In genomic region chr11:114005879-114006278, GRCm38 (mm10) we compare ENCODE assay signal across 21 mouse cellular contexts.
DNase-seq lines count a peak whose midpoint lies in the region; ATAC-seq and TF ChIP-seq lines count a peak whose summit lies in the region.
"Had no signal": no experiment of that assay in that cellular context is flagged by ENCODE, and none has a peak within 500 bp of the region (broad histone marks: within the 10 kb centered on the region; RNA-seq: fewer than 3 reads in every experiment).

No protein-coding gene starts in this region.

- no peak for TF ChIP-seq POLR2A in kidney, adult 2 months (IDR thresholded peaks at IDR 0.05; ENCODE audit: low read depth, low read length)

- 16% methylated on average over 12 of the region's 12 CpGs for WGBS in forebrain, embryonic 13.5 days
- WGBS in forebrain, embryonic 11.5 days = 29% methylated on average over 12 of the region's 12 CpGs
- WGBS in forebrain, embryonic 16.5 days = 12% methylated on average over 12 of the region's 12 CpGs
- WGBS in hindbrain, postnatal 0 days = 18% methylated on average over 12 of the region's 12 CpGs
- 7% methylated on average over 12 of the region's 12 CpGs for WGBS in midbrain, embryonic 16.5 days
- WGBS in kidney, adult 2 months = 53% methylated on average over 12 of the region's 12 CpGs

- no peak overlapping the region for H3K4me3 ChIP-seq in forebrain, embryonic 13.5 days
- no peak overlapping the region for H3K4me3 ChIP-seq in forebrain, embryonic 11.5 days (ENCODE audit: low read depth, low read length)
- H3K4me3 ChIP-seq in forebrain, embryonic 16.5 days (replicated peaks; ENCODE audit: low read length) = no peak overlapping the region
- no peak overlapping the region for H3K4me3 ChIP-seq in hindbrain, postnatal 0 days (ENCODE audit: low read length)
- H3K4me3 ChIP-seq in midbrain, embryonic 16.5 days (ENCODE audit: low read depth, low read length) = no peak overlapping the region
- no peak overlapping the region for H3K4me3 ChIP-seq in kidney, adult 2 months (ENCODE audit: insufficient read depth, low read depth, low read length)
- H3K4me3 ChIP-seq: embryonic facial prominence, embryonic 13.5 days; heart, embryonic 10.5 days; limb, embryonic 10.5 days had no signal

- H3K9ac ChIP-seq in forebrain, embryonic 13.5 days = no peak overlapping the region
- no peak overlapping the region for H3K9ac ChIP-seq in forebrain, embryonic 11.5 days (ENCODE audit: low read length)
- H3K9ac ChIP-seq in forebrain, embryonic 16.5 days (replicated peaks; ENCODE audit: low read depth, low read length) = no peak overlapping the region
- H3K9ac ChIP-seq in hindbrain, postnatal 0 days (replicated peaks; ENCODE audit: low read length) = no peak overlapping the region
- no peak overlapping the region for H3K9ac ChIP-seq in midbrain, embryonic 16.5 days (ENCODE audit: low read depth, low read length)
- H3K9ac ChIP-seq: embryonic facial prominence, embryonic 13.5 days; liver, postnatal 0 days had no signal

- H3K4me2 ChIP-seq in forebrain, embryonic 13.5 days = no peak overlapping the region
- H3K4me2 ChIP-seq in forebrain, embryonic 11.5 days (ENCODE audit: low read depth, low read length, severe bottlenecking) = no peak overlapping the region
- no peak overlapping the region for H3K4me2 ChIP-seq in forebrain, embryonic 16.5 days (ENCODE audit: low read length)
- no peak overlapping the region for H3K4me2 ChIP-seq in hindbrain, postnatal 0 days (ENCODE audit: low read depth, low read length)
- H3K4me2 ChIP-seq in midbrain, embryonic 16.5 days (ENCODE audit: low read length) = no peak overlapping the region
- H3K4me2 ChIP-seq: embryonic facial prominence, embryonic 13.5 days had no signal

- no peaks in the 10 kb centered on the region for H3K9me3 ChIP-seq in forebrain, embryonic 13.5 days (replicated peaks)
- H3K9me3 ChIP-seq in forebrain, embryonic 11.5 days (ENCODE audit: control insufficient read depth, low read length) = no peaks in the 10 kb centered on the region
- no peaks in the 10 kb centered on the region for H3K9me3 ChIP-seq in forebrain, embryonic 16.5 days (ENCODE audit: control insufficient read depth, low read length)
- H3K9me3 ChIP-seq in hindbrain, postnatal 0 days (ENCODE audit: low read length) = no peaks in the 10 kb centered on the region
- H3K9me3 ChIP-seq in midbrain, embryonic 16.5 days (replicated peaks; ENCODE audit: control insufficient read depth, low read length, poor library complexity, severe bottlenecking) = no peaks in the 10 kb centered on the region
- H3K9me3 ChIP-seq: embryonic facial prominence, embryonic 13.5 days; heart, embryonic 10.5 days; limb, embryonic 10.5 days had no signal

- peak; percentile 63; the same call in 1 of the 2 replicates for ATAC-seq in forebrain, embryonic 13.5 days
- ATAC-seq in forebrain, embryonic 11.5 days (replicated peaks; ENCODE audit: low FRiP score) = no peak; the same call in 1 of the 2 replicates
- peak; percentile 50 for ATAC-seq in forebrain, embryonic 16.5 days
- peak; percentile 45 for ATAC-seq in hindbrain, postnatal 0 days
- peak; percentile 68 for ATAC-seq in midbrain, embryonic 16.5 days
- ATAC-seq: CD4-positive, CD25-positive, alpha-beta regulatory T cell, adult 4 months; liver, postnatal 0 days; Patski had no signal

- H3K4me1 ChIP-seq in forebrain, embryonic 13.5 days = peaks cover 12% of the 10 kb centered on the region
- peaks cover 6% of the 10 kb centered on the region; the same call in 1 of the 2 replicates for H3K4me1 ChIP-seq in forebrain, embryonic 11.5 days (replicated peaks; ENCODE audit: control insufficient read depth, insufficient read depth, low read length)
- no peaks in the 10 kb centered on the region; the same call in 1 of the 2 replicates for H3K4me1 ChIP-seq in forebrain, embryonic 16.5 days (replicated peaks; ENCODE audit: control insufficient read depth, insufficient read depth, low read length)
- peaks cover 9% of the 10 kb centered on the region for H3K4me1 ChIP-seq in hindbrain, postnatal 0 days (ENCODE audit: insufficient read depth, low read length)
- peaks cover 11% of the 10 kb centered on the region for H3K4me1 ChIP-seq in midbrain, embryonic 16.5 days (ENCODE audit: control insufficient read depth, insufficient read depth, low read length)
- H3K4me1 ChIP-seq in kidney, adult 2 months (ENCODE audit: control insufficient read depth, insufficient read depth, low read length) = no peaks in the 10 kb centered on the region

- no peak for DNase-seq in forebrain, embryonic 11.5 days (ENCODE audit: low spot score)
- peak; percentile 63 for DNase-seq in hindbrain, postnatal 0 days (ENCODE audit: low spot score)
- DNase-seq in right cerebral cortex, adult 2 months (ENCODE audit: low spot score in 2 of 2) = no peak
- no peak for DNase-seq in left cerebral cortex, postnatal 25 days (ENCODE audit: low spot score in 2 of 2)
- DNase-seq in kidney, adult 2 months = no peak
- DNase-seq: adrenal gland, postnatal 10 days; cerebellum, adult 11 months; kidney, adult 11 months; layer of hippocampus, postnatal 36 days; liver, postnatal 0 days; lung, postnatal 10 days had no signal

- no peaks in the 10 kb centered on the region for H3K27me3 ChIP-seq in forebrain, embryonic 13.5 days
- H3K27me3 ChIP-seq in forebrain, embryonic 11.5 days (ENCODE audit: control insufficient read depth, insufficient read depth, low read length) = no peaks in the 10 kb centered on the region
- H3K27me3 ChIP-seq in forebrain, embryonic 16.5 days (replicated peaks; ENCODE audit: control insufficient read depth, insufficient read depth, low read length) = no peaks in the 10 kb centered on the region
- no peaks in the 10 kb centered on the region for H3K27me3 ChIP-seq in hindbrain, postnatal 0 days (ENCODE audit: insufficient read depth, low read length)
- H3K27me3 ChIP-seq in midbrain, embryonic 16.5 days (ENCODE audit: control insufficient read depth, insufficient read depth, low read depth, low read length) = no peaks in the 10 kb centered on the region
- no peaks in the 10 kb centered on the region for H3K27me3 ChIP-seq in kidney, adult 2 months (replicated peaks; ENCODE audit: control insufficient read depth, insufficient read depth, low read length)
- H3K27me3 ChIP-seq: embryonic facial prominence, embryonic 13.5 days; Patski had no signal

- TF ChIP-seq CTCF in hindbrain, postnatal 0 days (IDR thresholded peaks at IDR 0.05; ENCODE audit: low read depth) = no peak
- no peak for TF ChIP-seq CTCF in kidney, adult 2 months (conservative IDR thresholded peaks at IDR 0.05; ENCODE audit: insufficient read depth, insufficient read length, low read depth, low read length)

- no peaks in the 10 kb centered on the region for H3K36me3 ChIP-seq in forebrain, embryonic 13.5 days (ENCODE audit: poor library complexity, severe bottlenecking)
- no peaks in the 10 kb centered on the region for H3K36me3 ChIP-seq in forebrain, embryonic 11.5 days (ENCODE audit: control insufficient read depth, insufficient read depth, low read length)
- H3K36me3 ChIP-seq in forebrain, embryonic 16.5 days (ENCODE audit: control insufficient read depth, insufficient read depth) = no peaks in the 10 kb centered on the region
- H3K36me3 ChIP-seq in hindbrain, postnatal 0 days (ENCODE audit: insufficient read depth, low read length) = no peaks in the 10 kb centered on the region
- no peaks in the 10 kb centered on the region for H3K36me3 ChIP-seq in midbrain, embryonic 16.5 days (ENCODE audit: control insufficient read depth, insufficient read depth, low read length)
- no peaks in the 10 kb centered on the region for H3K36me3 ChIP-seq in kidney, adult 2 months (ENCODE audit: control insufficient read depth, insufficient read depth, low read length)
- H3K36me3 ChIP-seq: embryonic facial prominence, embryonic 13.5 days; heart, embryonic 10.5 days; limb, embryonic 10.5 days had no signal

- no peak overlapping the region for H3K27ac ChIP-seq in forebrain, embryonic 13.5 days
- H3K27ac ChIP-seq in forebrain, embryonic 11.5 days (ENCODE audit: low read depth, low read length) = no peak overlapping the region
- H3K27ac ChIP-seq in forebrain, embryonic 16.5 days (ENCODE audit: low read length) = no peak overlapping the region
- H3K27ac ChIP-seq in hindbrain, postnatal 0 days = no peak overlapping the region
- no peak overlapping the region for H3K27ac ChIP-seq in midbrain, embryonic 16.5 days (ENCODE audit: low read length)
- H3K27ac ChIP-seq in kidney, adult 2 months (ENCODE audit: insufficient read depth, low read depth, low read length) = no peak overlapping the region
- H3K27ac ChIP-seq: embryonic facial prominence, embryonic 13.5 days; heart, embryonic 10.5 days; kidney, postnatal 0 days; limb, embryonic 10.5 days; stomach, postnatal 0 days had no signal

- intact Hi-C loops in left cerebral cortex, postnatal 25 days (cut with DNase I) = no loop called here
